Comparison of ENCODE assay signal across 10 mouse cellular contexts in the genomic region with DNA sequence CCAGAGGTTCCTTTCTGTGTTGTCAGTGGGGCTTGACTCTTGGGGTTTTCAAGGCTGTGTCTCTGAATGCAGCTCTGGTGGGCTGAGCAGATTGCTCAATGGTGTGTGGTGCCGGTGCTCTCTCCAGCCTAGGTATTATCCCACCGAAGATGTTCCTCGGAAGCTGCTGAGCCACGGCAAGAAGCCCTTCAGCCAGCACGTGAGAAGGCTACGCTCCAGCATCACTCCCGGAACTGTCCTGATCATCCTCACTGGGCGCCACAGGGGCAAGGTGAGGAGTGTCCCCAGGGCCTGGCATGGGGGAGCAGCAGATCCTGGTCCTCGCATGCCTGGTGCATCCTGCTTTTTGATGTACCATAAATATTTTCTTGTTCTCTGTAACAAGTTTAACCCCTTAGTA. TPM values are rescaled to one million over a fixed set of nuclear protein-coding genes. Genes with fewer than 3 reads are reported as not detected.
DNase-seq lines count a peak whose midpoint lies in the region; ATAC-seq and TF ChIP-seq lines count a peak whose summit lies in the region.
"Had no signal": no experiment of that assay in that cellular context is flagged by ENCODE, and none has a peak within 500 bp of the region (broad histone marks: within the 10 kb centered on the region; RNA-seq: fewer than 3 reads in every experiment).

No protein-coding gene starts in this region.

- H3K4me3 ChIP-seq in kidney, embryonic 14.5 days (ENCODE audit: low read length) = peak overlapping the region; percentile 93; the same call in 1 of the 2 replicates
- peak overlapping the region; percentile 69 to 93 for H3K4me3 ChIP-seq in MEL (ENCODE audit: control insufficient read depth in 1 of 2, insufficient read depth in 1 of 2, low read depth in 2 of 2, low read length in 2 of 2)
- H3K4me3 ChIP-seq in limb, embryonic 15.5 days = peak overlapping the region; percentile 88; the same call in 1 of the 2 replicates

- no peak for TF ChIP-seq RAD21 in MEL (IDR thresholded peaks at IDR 0.05; ENCODE audit: low read depth, low read length)

- DNase-seq in adrenal gland, adult 2 months = peak; percentile 33
- DNase-seq in adrenal gland, postnatal 4 days (ENCODE audit: low spot score in 2 of 2) = no peak
- DNase-seq in kidney, postnatal 14 days = no peak
- DNase-seq in MEL (ENCODE audit: low read depth, low spot score) (peak; percentile 29), MN1 (ENCODE audit: low spot score) (no peak)
- no peak for DNase-seq in urinary bladder, postnatal 36 days (ENCODE audit: low spot score in 2 of 2)
- DNase-seq: gastrocnemius, postnatal 25 days; kidney, adult 8-10 months had no signal

- H3K27ac ChIP-seq in kidney, embryonic 14.5 days (ENCODE audit: low read depth, low read length) = no peak overlapping the region
- peak overlapping the region; percentile 43 for H3K27ac ChIP-seq in MEL (ENCODE audit: control insufficient read depth, low read depth, low read length)
- H3K27ac ChIP-seq in limb, embryonic 15.5 days = no peak overlapping the region

- peaks cover 60% of the 10 kb centered on the region for H3K36me3 ChIP-seq in kidney, embryonic 14.5 days (ENCODE audit: control insufficient read depth, insufficient read depth, low read length)
- H3K36me3 ChIP-seq in MEL (ENCODE audit: control insufficient read depth in 1 of 2, insufficient read depth in 2 of 2, low read length in 2 of 2) = peaks cover 16 to 23% of the 10 kb centered on the region in 2 experiments
- peaks cover 59% of the 10 kb centered on the region for H3K36me3 ChIP-seq in limb, embryonic 15.5 days

- TF ChIP-seq EP300 in MEL (IDR thresholded peaks at IDR 0.05; ENCODE audit: low read depth in 1 of 2, low read length in 2 of 2) = no peak

- 76% methylated on average over 9 of the region's 9 CpGs for WGBS in kidney, embryonic 14.5 days
- 73% methylated on average over 9 of the region's 9 CpGs for WGBS in limb, embryonic 15.5 days

- TF ChIP-seq POLR2A in MEL (IDR thresholded peaks at IDR 0.05; ENCODE audit: control insufficient read depth in 1 of 2, insufficient read depth in 1 of 2, low read depth in 1 of 2, low read length in 2 of 2, poor library complexity in 1 of 2) = 0 out of 4 replicates have a peak, but pooled peaks of 1 of the 2 experiments have one; percentile 43

- no peaks in the 10 kb centered on the region for H3K27me3 ChIP-seq in kidney, embryonic 14.5 days (ENCODE audit: control insufficient read depth, insufficient read depth, low read length)
- no peaks in the 10 kb centered on the region for H3K27me3 ChIP-seq in MEL (ENCODE audit: control insufficient read depth in 1 of 2, insufficient read depth in 2 of 2, low read length in 2 of 2)
- H3K27me3 ChIP-seq in limb, embryonic 15.5 days = no peaks in the 10 kb centered on the region

- peaks cover 17% of the 10 kb centered on the region for H3K4me1 ChIP-seq in kidney, embryonic 14.5 days (ENCODE audit: control insufficient read depth, insufficient read depth, low read length)
- peaks cover 2 to 14% of the 10 kb centered on the region in 2 experiments; a peak in 2 of 4 replicates for H3K4me1 ChIP-seq in MEL (ENCODE audit: control insufficient read depth in 1 of 2, insufficient read depth in 2 of 2, low read length in 2 of 2)
- peaks cover 23% of the 10 kb centered on the region for H3K4me1 ChIP-seq in limb, embryonic 15.5 days

- H3K4me2 ChIP-seq in kidney, embryonic 14.5 days (replicated peaks; ENCODE audit: low read depth, low read length) = peak overlapping the region; percentile 49
- H3K4me2 ChIP-seq in limb, embryonic 15.5 days = peak overlapping the region; percentile 59; the same call in 1 of the 2 replicates

- peaks cover 36% of the 10 kb centered on the region for H3K79me2 ChIP-seq in MEL (ENCODE audit: control insufficient read depth, insufficient read depth, low read length, poor library complexity)

- ATAC-seq in kidney, embryonic 14.5 days (ENCODE audit: low FRiP score, low TSS enrichment) = no peak
- ATAC-seq in limb, embryonic 15.5 days (ENCODE audit: insufficient number of reproducible peaks, low FRiP score, low TSS enrichment, low read depth) = no peak

- H3K9me3 ChIP-seq in kidney, embryonic 14.5 days (ENCODE audit: control insufficient read depth, low read length) = no peaks in the 10 kb centered on the region
- H3K9me3 ChIP-seq in MEL (replicated peaks; ENCODE audit: insufficient read depth, low read length) = no peaks in the 10 kb centered on the region
- no peaks in the 10 kb centered on the region for H3K9me3 ChIP-seq in limb, embryonic 15.5 days

- TF ChIP-seq CTCF in MEL (IDR thresholded peaks at IDR 0.05 in 2 of 3, conservative IDR thresholded peaks at IDR 0.05 in 1 of 3; ENCODE audit: control insufficient read depth in 1 of 3, insufficient read depth in 1 of 3, low read depth in 2 of 3, low read length in 3 of 3, poor library complexity in 1 of 3, severe bottlenecking in 1 of 3) = no peak

- peak overlapping the region; percentile 98; the same call in 1 of the 2 replicates for H3K9ac ChIP-seq in kidney, embryonic 14.5 days (ENCODE audit: low read depth, low read length)
- peak overlapping the region; percentile 99 for H3K9ac ChIP-seq in MEL (ENCODE audit: control insufficient read depth, low read depth, low read length, poor library complexity, severe bottlenecking)
- H3K9ac ChIP-seq in limb, embryonic 15.5 days = 0 out of 2 replicates have a peak overlapping the region, but pooled peaks have one; percentile 26

TF ChIP-seq in MEL, 35 proteins besides CTCF, POLR2A, EP300 and RAD21:
- TF ChIP-seq MXI1 (IDR thresholded peaks at IDR 0.05; ENCODE audit: low read depth, low read length) (0 out of 2 replicates have a peak, but pooled peaks have one; percentile 13), TAL1 (IDR thresholded peaks at IDR 0.05; ENCODE audit: low read length) (no peak), POLR2AphosphoS2 (IDR thresholded peaks at IDR 0.05; ENCODE audit: low read length) (no peak), MAZ (IDR thresholded peaks at IDR 0.05; ENCODE audit: low read depth, low read length) (no peak), MYB (IDR thresholded peaks at IDR 0.05; ENCODE audit: low read depth, low read length) (no peak), ZC3H11A (IDR thresholded peaks at IDR 0.05; ENCODE audit: low read depth, low read length) (no peak), ELF1 (IDR thresholded peaks at IDR 0.05; ENCODE audit: low read depth, low read length) (no peak)
TF ChIP-seq in MEL: peak in this region for 1.

RNA-seq across cellular contexts. Expression of a gene that starts 2.3 kb away (rescaled TPM):
- total RNA-seq in adrenal gland, adult 2 months (2021) = 1,000 to 10,000 TPM; 1,030 to 1,071 TPM
- polyA plus RNA-seq in adrenal gland, adult 2 months (2012; rRNA removed) = 157 and 194 TPM in 2 replicates
- total RNA-seq in adrenal gland, postnatal 4 days (2021) = 1,000 to 10,000 TPM; 1,172 to 1,181 TPM
- polyA plus RNA-seq in kidney, embryonic 14.5 days (2014; fragmentation: Nextera tagmentation; extraction: Ambion mirVana) = 738 and 891 TPM in 2 replicates
- 2,653 and 2,779 TPM in 2 replicates for total RNA-seq in MEL (2012; rRNA removed)
- polyA plus RNA-seq in MEL (2012; ENCODE audit: insufficient read depth in 1 of 2, insufficient read length in 2 of 2, low read depth in 1 of 2, low replicate concordance in 2 of 2, missing spikeins in 1 of 2) = 1,000 to 10,000 TPM in 1 of 2 experiments, 100 to 1,000 TPM in 1; 850 to 2,901 TPM
- polyA plus RNA-seq in limb, embryonic 15.5 days (2015; fragmentation: Nextera tagmentation; extraction: Ambion mirVana) = 551 and 611 TPM in 2 replicates

RNA-seq across cellular contexts. Expression of a gene that starts 13.5 kb away (rescaled TPM):
- 10 to 100 TPM; 14.5 to 22.7 TPM for total RNA-seq in adrenal gland, adult 2 months (2021)
- polyA plus RNA-seq in adrenal gland, adult 2 months (2012; rRNA removed) = 14.3 and 16.1 TPM in 2 replicates
- total RNA-seq in adrenal gland, postnatal 4 days (2021) = 10 to 100 TPM; 25.0 to 32.0 TPM
- 6.2 and 8.0 TPM in 2 replicates for polyA plus RNA-seq in kidney, embryonic 14.5 days (2014; fragmentation: Nextera tagmentation; extraction: Ambion mirVana)
- 6.9 and 7.0 TPM in 2 replicates for total RNA-seq in MEL (2012; rRNA removed)
- 10 to 100 TPM in 1 of 2 experiments, not detected in 1; 10.8 TPM for polyA plus RNA-seq in MEL (2012; ENCODE audit: insufficient read depth in 1 of 2, insufficient read length in 2 of 2, low read depth in 1 of 2, low replicate concordance in 2 of 2, missing spikeins in 1 of 2)
- polyA plus RNA-seq in limb, embryonic 15.5 days (2015; fragmentation: Nextera tagmentation; extraction: Ambion mirVana) = 3.8 and 4.1 TPM in 2 replicates

RNA-seq across cellular contexts. Expression of a gene that starts 15.3 kb away (rescaled TPM):
- total RNA-seq in adrenal gland, adult 2 months (2021) = 100 to 1,000 TPM in 1 of 2 experiments, 10 to 100 TPM in 1; 97.6 to 121 TPM
- 24.4 and 26.2 TPM in 2 replicates for polyA plus RNA-seq in adrenal gland, adult 2 months (2012; rRNA removed)
- total RNA-seq in adrenal gland, postnatal 4 days (2021) = 10 to 100 TPM; 87.4 TPM
- 21.2 and 26.5 TPM in 2 replicates for polyA plus RNA-seq in kidney, embryonic 14.5 days (2014; fragmentation: Nextera tagmentation; extraction: Ambion mirVana)
- total RNA-seq in MEL (2012; rRNA removed) = 41.4 and 46.5 TPM in 2 replicates
- polyA plus RNA-seq in MEL (2012; ENCODE audit: insufficient read depth in 1 of 2, insufficient read length in 2 of 2, low read depth in 1 of 2, low replicate concordance in 2 of 2, missing spikeins in 1 of 2) = 10 to 100 TPM; 43.6 to 55.0 TPM
- polyA plus RNA-seq in limb, embryonic 15.5 days (2015; fragmentation: Nextera tagmentation; extraction: Ambion mirVana) = 23.1 and 23.3 TPM in 2 replicates

Comparison
In these comparisons a context has a peak if more than half of its experiments do, and no peak if none do; other contexts are left out.
1. DNase-seq: peak in adrenal gland, adult 2 months (single experiment) and MEL (single experiment); none in adrenal gland, postnatal 4 days (0 of 2), kidney, postnatal 14 days (single experiment), urinary bladder, postnatal 36 days (0 of 2) and MN1 (single experiment).
2. H3K9ac ChIP-seq: peak in every context shown above with its lines; median percentile 99 in MEL; 98 in kidney, embryonic 14.5 days; 26 in limb, embryonic 15.5 days.
3. Peak in every context shown above with its lines, with median percentiles within 50 percentile points of each other: H3K4me3 ChIP-seq.